Mouse (Mus musculus) heart, adult 2 months (tissue): Measurements from ENCODE around the gene Shmt1.
"Not testable (repeated sequence)": the region's sequence is repeated elsewhere in the genome, so short reads cannot be mapped to it uniquely, and the experiment has no call there.

Experiments used
- CTCF ChIP-seq: fragments of 200-600 bp; IDR thresholded peaks from 2 replicates; pipeline ENCODE4 v1.8.1; 2022; ENCODE audit warnings: antibody characterized with exemption, mild to moderate bottlenecking, moderate library complexity
- EP300 ChIP-seq: fragments of 200-500 bp; IDR thresholded peaks from 2 replicates; pipeline ENCODE4 v1.6.1; 2011; ENCODE audit warnings: low read depth, low read length, control low read depth; ENCODE audit not compliant: insufficient read depth
- POLR2A ChIP-seq: fragments of 200-500 bp; IDR thresholded peaks from 2 replicates; pipeline ENCODE4 v1.6.1; 2011; ENCODE audit warnings: mild to moderate bottlenecking, low read depth, low read length, control low read depth; ENCODE audit not compliant: insufficient read depth

DNA sequence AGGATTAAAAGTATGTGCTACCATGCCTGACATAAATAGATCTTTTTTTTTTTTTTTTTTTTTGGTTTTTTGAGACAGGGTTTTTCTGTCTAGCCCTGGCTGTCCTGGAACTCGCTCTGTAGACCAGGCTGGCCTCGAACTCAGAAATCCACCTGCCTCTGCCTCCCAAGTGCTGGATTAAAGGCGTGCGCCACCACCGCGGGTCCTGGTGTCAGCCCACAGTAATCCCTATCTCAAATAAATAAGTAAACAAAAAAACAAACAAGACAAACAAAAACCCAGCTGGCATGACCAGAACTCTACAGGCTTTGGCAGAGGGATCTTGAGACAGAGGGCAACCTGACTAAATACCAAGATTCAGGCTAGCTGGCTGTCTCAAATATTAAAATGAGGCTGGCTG lies at the start of gene Shmt1:
- TF ChIP-seq POLR2A, EP300, CTCF: not testable (repeated sequence)
